Mouse (Mus musculus) hindbrain, embryonic 16.5 days (tissue): Measurements from ENCODE around the gene H2-K1. TPM values are rescaled to one million over a fixed set of nuclear protein-coding genes. Genes with fewer than 3 reads are reported as not detected.

Source experiments
- ATAC-seq: fragments of 200-750 bp; cut with Nextera tagmentation; 2 replicates; pipeline ENCODE4 v1.8.0; 2017; ENCODE audit warnings: moderate TSS enrichment, moderate library complexity
- H3K27ac ChIP-seq: fragments of 300-500 bp; sonication (generic); 2 replicates; pipeline ENCODE4 v1.5.1; 2014; ENCODE audit warnings: low read depth, mild to moderate bottlenecking, control low read depth, low read length, moderate library complexity
- H3K27me3 ChIP-seq: fragments of 300-500 bp; sonication (generic); replicated peaks from 2 replicates; pipeline ENCODE4 v1.6.1; 2014; ENCODE audit warnings: low read length; ENCODE audit not compliant: control insufficient read depth, insufficient read depth
- H3K36me3 ChIP-seq: fragments of 300-500 bp; sonication (generic); 2 replicates; pipeline ENCODE4 v1.6.1; 2014; ENCODE audit warnings: mild to moderate bottlenecking, low read length, moderate library complexity, mixed read lengths; ENCODE audit not compliant: control insufficient read depth, insufficient read depth
- H3K4me1 ChIP-seq: fragments of 300-500 bp; sonication (generic); 2 replicates; pipeline ENCODE4 v1.6.1; 2014; ENCODE audit warnings: low read depth, low read length; ENCODE audit not compliant: control insufficient read depth, insufficient read depth
- H3K4me2 ChIP-seq: fragments of 300-500 bp; sonication (generic); 2 replicates; pipeline ENCODE4 v1.6.1; 2014; ENCODE audit warnings: mild to moderate bottlenecking, low read length, control low read depth, moderate library complexity
- H3K4me3 ChIP-seq: fragments of 300-500 bp; sonication (generic); 2 replicates; pipeline ENCODE4 v1.5.1; 2014; ENCODE audit warnings: mild to moderate bottlenecking, low read length, control low read depth, moderate library complexity
- H3K9ac ChIP-seq: fragments of 300-500 bp; sonication (generic); 2 replicates; pipeline ENCODE4 v1.6.1; 2014; ENCODE audit warnings: low read depth, mild to moderate bottlenecking, control low read depth, low read length, moderate library complexity
- H3K9me3 ChIP-seq: fragments of 300-500 bp; sonication (generic); 2 replicates; pipeline ENCODE4 v1.6.1; 2014; ENCODE audit warnings: mild to moderate bottlenecking, low read length, moderate library complexity; ENCODE audit not compliant: control insufficient read depth
- WGBS: fragments of 180-500 bp; shearing (Covaris S2); extraction: QIAGEN DNeasy Blood & Tissue Kit; methylation state at CpG from one replicate; pipeline ENCODE4 v1.1.7; 2014; 5-methylcytosine and 5-hydroxymethylcytosine counted together
- microRNA counts: library from miRNA; unstranded; fragments of <30 nt; microRNA quantifications from one replicate; lab custom pipeline; 2016
- microRNA-seq: library from miRNA; unstranded; fragments of <30 nt; microRNA quantifications from one replicate; pipeline ENCODE4, GENCODE M21; 2017
- polyA plus RNA-seq: library from polyadenylated mRNA; unstranded; fragments of >200 nt; fragmentation: Nextera tagmentation; extraction: Ambion mirVana; gene quantifications from 2 replicates; pipeline ENCODE4 v1.2.1, GENCODE M21; 2015

The H2-K1 gene
- polyA plus RNA-seq, 1 experiment from 2014 or later, result 18.8 TPM

DNA sequence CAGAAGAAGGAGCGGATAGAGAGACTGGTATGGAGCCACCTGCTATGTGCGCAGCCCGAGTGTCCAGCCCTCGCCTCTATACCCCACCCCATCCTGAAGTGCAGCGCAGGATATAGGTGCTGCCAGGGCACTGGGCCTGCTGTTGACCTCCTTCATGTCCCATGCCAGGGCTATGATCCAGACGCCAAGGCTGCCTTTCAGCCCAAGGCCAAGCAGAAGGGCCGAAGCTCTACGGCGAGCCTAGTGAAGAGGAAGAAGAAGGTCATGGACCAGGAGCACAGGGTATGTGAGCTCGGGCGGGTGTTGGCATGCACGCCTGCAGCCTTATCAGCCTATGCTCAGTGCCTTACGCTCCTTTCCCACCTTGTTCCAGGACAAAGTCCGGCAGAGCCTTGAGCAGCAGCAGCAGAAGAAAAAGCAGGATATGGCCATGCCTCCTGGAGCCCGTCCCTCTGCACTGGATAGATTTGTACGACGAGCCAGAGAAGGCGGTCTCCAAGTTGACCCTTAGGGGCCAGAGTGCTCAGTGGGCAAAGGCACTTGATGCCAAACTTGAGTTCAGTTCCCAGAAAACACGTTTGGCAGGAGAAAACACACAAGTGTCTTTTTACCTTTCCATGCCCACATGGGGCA lies 51.1 kb downstream of the H2-K1 start:
- Histone ChIP-seq H3K4me2 (no peak overlapping the region), H3K36me3 (peaks cover 18% of the 10 kb centered on the region), H3K27me3 (no peaks in the 10 kb centered on the region), H3K27ac (no peak overlapping the region), H3K9me3 (no peaks in the 10 kb centered on the region), H3K4me1 (peaks cover 43% of the 10 kb centered on the region), H3K4me3 (no peak overlapping the region), H3K9ac (no peak overlapping the region)
- no peak for ATAC-seq
- 92% methylated on average over 19 of the region's 19 CpGs for WGBS

DNA sequence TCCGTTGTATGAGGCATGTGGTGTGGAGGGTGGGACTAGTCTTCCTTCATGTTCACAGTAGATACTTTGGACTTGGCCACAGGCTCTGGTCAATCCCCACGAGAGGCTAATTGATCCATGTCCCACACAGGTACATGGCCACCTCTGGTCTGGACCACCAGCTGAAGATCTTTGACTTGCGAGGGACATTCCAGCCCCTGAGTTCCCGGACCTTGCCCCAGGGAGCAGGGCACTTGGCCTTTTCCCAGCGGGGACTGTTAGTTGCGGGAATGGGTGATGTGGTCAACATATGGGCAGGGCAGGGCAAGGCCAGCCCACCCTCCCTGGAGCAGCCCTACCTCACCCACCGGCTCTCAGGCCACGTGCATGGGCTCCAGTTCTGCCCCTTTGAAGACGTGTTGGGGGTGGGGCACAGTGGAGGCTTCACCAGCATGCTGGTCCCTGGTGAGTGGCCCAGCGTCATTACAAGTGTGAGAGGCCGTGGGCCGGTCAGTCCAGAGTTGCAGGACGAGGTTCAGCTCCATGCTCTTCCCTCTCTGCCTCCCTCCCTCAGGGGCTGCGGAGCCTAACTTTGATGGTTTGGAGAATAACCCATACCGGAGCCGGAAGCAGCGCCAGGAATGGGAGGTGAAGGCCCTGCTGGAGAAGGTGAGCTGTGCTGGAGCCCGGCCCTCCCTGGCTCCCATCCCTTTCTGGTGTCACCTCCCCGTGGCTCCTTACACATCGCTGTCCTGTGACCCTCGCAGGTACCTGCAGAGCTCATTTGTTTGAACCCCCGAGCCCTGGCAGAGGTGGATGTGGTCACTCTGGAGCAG lies 51.9 kb downstream of the H2-K1 start:
- Histone ChIP-seq H3K27ac (no peak overlapping the region), H3K9me3 (no peaks in the 10 kb centered on the region), H3K4me2 (no peak overlapping the region), H3K9ac (no peak overlapping the region), H3K27me3 (no peaks in the 10 kb centered on the region), H3K36me3 (peaks cover 19% of the 10 kb centered on the region), H3K4me1 (peaks cover 35% of the 10 kb centered on the region), H3K4me3 (no peak overlapping the region)
- WGBS, result 90% methylated on average over 22 of the region's 22 CpGs
- ATAC-seq, result no peak

DNA sequence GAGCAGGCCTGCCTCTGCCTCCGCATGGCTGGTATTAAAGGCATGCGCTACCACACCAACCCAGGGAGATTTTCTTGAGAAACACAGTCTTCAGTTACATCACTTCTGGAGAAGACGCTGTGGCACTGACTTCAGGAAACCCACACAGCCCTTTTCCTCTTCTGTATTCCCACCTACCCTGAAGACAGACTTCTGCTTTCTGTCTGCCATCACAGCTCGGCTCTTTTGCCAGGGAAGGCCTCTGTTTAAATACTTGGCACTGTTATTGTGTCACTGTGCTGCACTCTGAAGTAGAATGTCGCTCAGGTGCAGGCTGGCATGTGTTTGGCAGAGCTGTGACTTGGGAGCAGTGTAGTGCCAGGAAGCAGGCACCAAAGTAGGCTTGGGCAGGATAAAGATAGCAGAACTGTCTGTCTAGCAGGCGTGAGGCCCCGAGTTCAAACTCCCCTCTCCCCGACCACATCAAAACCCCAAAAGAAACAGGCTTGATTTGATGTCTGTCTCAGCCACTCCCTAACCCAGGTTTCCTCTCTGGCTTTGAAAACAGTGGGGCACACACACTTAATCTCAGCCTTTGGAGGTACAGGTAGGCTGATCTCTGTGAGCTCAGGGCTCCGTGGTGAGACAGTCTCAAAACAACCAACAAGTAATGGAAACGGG lies 52.6 kb downstream of the H2-K1 start:
- Histone ChIP-seq H3K27me3 (no peaks in the 10 kb centered on the region), H3K27ac (no peak overlapping the region), H3K4me2 (no peak overlapping the region), H3K9ac (no peak overlapping the region), H3K4me3 (no peak overlapping the region), H3K4me1 (peaks cover 29% of the 10 kb centered on the region), H3K9me3 (no peaks in the 10 kb centered on the region), H3K36me3 (peaks cover 15% of the 10 kb centered on the region)
- no peak for ATAC-seq
- WGBS, result 93% methylated on average over 10 of the region's 10 CpGs

MicroRNAs within 50 kb of the gene (microRNA counts, 519-probe panel; counts per million panel counts)
- microRNA mmu-miR-219 (lab: Ali Mortazavi, UCI), result 3,155 counts per million, percentile 84 among the panel's probes with 10 or more counts

Small RNA genes lying within 50 kb of the gene (microRNA-seq; reads per million reads assigned to microRNA genes)
- gene Mir219a-1 (not detected), gene Mir219c (not detected)

Other genes with a start within 250 kb of the H2-K1 start
- 481 and 517 TPM in 2 replicates for gene Rab11b, start 239.8 kb downstream of the H2-K1 start, polyA plus RNA-seq
- gene Angptl4, start 218.5 kb downstream of the H2-K1 start, polyA plus RNA-seq, result 26.6 and 29.0 TPM in 2 replicates
- 45.8 and 46.6 TPM in 2 replicates for gene Kank3, start 189.8 kb downstream of the H2-K1 start, polyA plus RNA-seq
- 392 and 410 TPM in 2 replicates for gene Rps28, start 175.8 kb downstream of the H2-K1 start, polyA plus RNA-seq
- 464 and 517 TPM in 2 replicates for gene Ndufa7, start 175.8 kb downstream of the H2-K1 start, polyA plus RNA-seq
- 55.7 and 59.8 TPM in 2 replicates for gene Cd320, start 157.3 kb downstream of the H2-K1 start, polyA plus RNA-seq
- not detected in 2 replicates for gene Gm7029, start 126.5 kb downstream of the H2-K1 start, polyA plus RNA-seq
- gene Kifc1, start 109.7 kb downstream of the H2-K1 start, polyA plus RNA-seq, result 2.5 and 2.6 TPM in 2 replicates
- 0.20 and 0.46 TPM in 2 replicates for gene Platr17, start 95.2 kb downstream of the H2-K1 start, polyA plus RNA-seq
- gene Daxx, start 90.9 kb downstream of the H2-K1 start, polyA plus RNA-seq, result 52.0 and 53.7 TPM in 2 replicates
- 29.2 and 32.6 TPM in 2 replicates for gene Tapbp, start 84.4 kb downstream of the H2-K1 start, polyA plus RNA-seq
- 16.2 and 17.2 TPM in 2 replicates for gene Zbtb22, start 84.4 kb downstream of the H2-K1 start, polyA plus RNA-seq
- 52.7 and 58.8 TPM in 2 replicates for gene Rgl2, start 70.8 kb downstream of the H2-K1 start, polyA plus RNA-seq
- gene Pfdn6, start 60.0 kb downstream of the H2-K1 start, polyA plus RNA-seq, result 183 and 189 TPM in 2 replicates
- gene Wdr46, start 59.7 kb downstream of the H2-K1 start, polyA plus RNA-seq, result 20.7 and 23.5 TPM in 2 replicates
- 13.3 and 16.1 TPM in 2 replicates for gene B3galt4, start 48.9 kb downstream of the H2-K1 start, polyA plus RNA-seq
- 75.4 and 80.7 TPM in 2 replicates for gene Vps52, start 44.5 kb downstream of the H2-K1 start, polyA plus RNA-seq
- 695 and 697 TPM in 2 replicates for gene Rps18, start 44.3 kb downstream of the H2-K1 start, polyA plus RNA-seq
- gene Ring1, start 24.3 kb upstream of the H2-K1 start, polyA plus RNA-seq, result 17.3 and 18.5 TPM in 2 replicates
- 69.5 and 74.1 TPM in 2 replicates for gene H2-Ke6, start 27.7 kb upstream of the H2-K1 start, polyA plus RNA-seq
- 180 and 186 TPM in 2 replicates for gene Slc39a7, start 31.3 kb upstream of the H2-K1 start, polyA plus RNA-seq
- 53.3 and 54.1 TPM in 2 replicates for gene Rxrb, start 31.5 kb upstream of the H2-K1 start, polyA plus RNA-seq
- gene Col11a2, start 39.1 kb upstream of the H2-K1 start, polyA plus RNA-seq, result 4.7 and 6.7 TPM in 2 replicates
- 0.14 TPM in 1 of 2 replicates, not detected in the other for gene H2-Oa, start 92.0 kb upstream of the H2-K1 start, polyA plus RNA-seq
- 20.5 and 20.9 TPM in 2 replicates for gene H2-DMa, start 119.2 kb upstream of the H2-K1 start, polyA plus RNA-seq
- gene Brd2, start 122.3 kb upstream of the H2-K1 start, polyA plus RNA-seq, result 98.5 and 123 TPM in 2 replicates
- gene H2-DMb2, start 143.0 kb upstream of the H2-K1 start, polyA plus RNA-seq, result 0.25 and 0.28 TPM in 2 replicates
- 0.68 and 1.5 TPM in 2 replicates for gene H2-DMb1, start 152.7 kb upstream of the H2-K1 start, polyA plus RNA-seq
- 4.6 and 6.1 TPM in 2 replicates for gene Tap1, start 187.2 kb upstream of the H2-K1 start, polyA plus RNA-seq
- 1.8 and 2.2 TPM in 2 replicates for gene Psmb9, start 187.4 kb upstream of the H2-K1 start, polyA plus RNA-seq
- gene Psmb8, start 197.4 kb upstream of the H2-K1 start, polyA plus RNA-seq, result 3.0 and 4.1 TPM in 2 replicates
- gene Tap2, start 203.2 kb upstream of the H2-K1 start, polyA plus RNA-seq, result 2.9 and 3.2 TPM in 2 replicates
- 0.16 and 0.33 TPM in 2 replicates for gene H2-Ob, start 238.6 kb upstream of the H2-K1 start, polyA plus RNA-seq